Mouse (Mus musculus): ENCODE measurements around the gene Fut4. TPM values are rescaled to one million over a fixed set of nuclear protein-coding genes. Genes with fewer than 3 reads are reported as not detected.

Gene Fut4
- polyA plus RNA-seq, 1 experiment, result 0.97 TPM

- H3K4me3 ChIP-seq (ENCODE audit: insufficient read depth, low read depth, low read length), result peak overlapping the region; percentile 58
- no peak for TF ChIP-seq CTCF (conservative IDR thresholded peaks at IDR 0.05; ENCODE audit: insufficient read depth, insufficient read length, low read depth, low read length)
- TF ChIP-seq POLR2A (IDR thresholded peaks at IDR 0.05; ENCODE audit: low read depth, low read length), result no peak
- no peaks in the 10 kb centered on the region for H3K4me1 ChIP-seq (ENCODE audit: control insufficient read depth, insufficient read depth, low read length)
- 2% methylated on average over 49 of the region's 50 CpGs for WGBS
- DNase-seq, result no peak
- no peaks in the 10 kb centered on the region for H3K36me3 ChIP-seq (ENCODE audit: control insufficient read depth, insufficient read depth, low read length)
- H3K27ac ChIP-seq (ENCODE audit: insufficient read depth, low read depth, low read length), result no peak overlapping the region
- H3K27me3 ChIP-seq (replicated peaks; ENCODE audit: control insufficient read depth, insufficient read depth, low read length), result no peaks in the 10 kb centered on the region
Measured at GRCm38 (mm10) chr9:14751503-14752000, 641 bp downstream of the Fut4 start.

GRCm38 (mm10) chr9:14750901-14751502, 1.2 kb downstream of the Fut4 start:
- no peaks in the 10 kb centered on the region for H3K27me3 ChIP-seq (replicated peaks; ENCODE audit: control insufficient read depth, insufficient read depth, low read length)
- no peak for DNase-seq
- peak overlapping the region; percentile 58 for H3K4me3 ChIP-seq (ENCODE audit: insufficient read depth, low read depth, low read length)
- no peaks in the 10 kb centered on the region for H3K36me3 ChIP-seq (ENCODE audit: control insufficient read depth, insufficient read depth, low read length)
- no peak for TF ChIP-seq POLR2A (IDR thresholded peaks at IDR 0.05; ENCODE audit: low read depth, low read length)
- no peak for TF ChIP-seq CTCF (conservative IDR thresholded peaks at IDR 0.05; ENCODE audit: insufficient read depth, insufficient read length, low read depth, low read length)
- H3K4me1 ChIP-seq (ENCODE audit: control insufficient read depth, insufficient read depth, low read length), result peaks cover 2% of the 10 kb centered on the region; the same call in 1 of the 2 replicates
- no peak overlapping the region for H3K27ac ChIP-seq (ENCODE audit: insufficient read depth, low read depth, low read length)
- WGBS, result 70% methylated on average over 42 of the region's 42 CpGs

- Histone ChIP-seq H3K27ac (ENCODE audit: insufficient read depth, low read depth, low read length) (no peak within 1 kb of the TSS), H3K4me1 (ENCODE audit: control insufficient read depth, insufficient read depth, low read length) (no peaks in the 10 kb centered on the region), H3K36me3 (ENCODE audit: control insufficient read depth, insufficient read depth, low read length) (no peaks in the 10 kb centered on the region), H3K27me3 (replicated peaks; ENCODE audit: control insufficient read depth, insufficient read depth, low read length) (no peaks in the 10 kb centered on the region), H3K4me3 (ENCODE audit: insufficient read depth, low read depth, low read length) (no peak within 1 kb of the TSS)
- WGBS, result 88% methylated on average over 19 of the region's 19 CpGs
- DNase-seq, result no peak
- TF ChIP-seq POLR2A (IDR thresholded peaks at IDR 0.05; ENCODE audit: low read depth, low read length), result no peak
- TF ChIP-seq CTCF (conservative IDR thresholded peaks at IDR 0.05; ENCODE audit: insufficient read depth, insufficient read length, low read depth, low read length), result no peak
Measured at GRCm38 (mm10) chr9:14740151-14740924, 11.9 kb downstream of the Fut4 start, which contains the start of gene Piwil4. TSS of gene Piwil4 (minus strand) at chr9:14740733.

- H3K4me1 ChIP-seq (ENCODE audit: control insufficient read depth, insufficient read depth, low read length), result no peaks in the 10 kb centered on the region
- H3K4me3 ChIP-seq (ENCODE audit: insufficient read depth, low read depth, low read length), result no peak overlapping the region
- no peaks in the 10 kb centered on the region for H3K27me3 ChIP-seq (replicated peaks; ENCODE audit: control insufficient read depth, insufficient read depth, low read length)
- no peak for TF ChIP-seq POLR2A (IDR thresholded peaks at IDR 0.05; ENCODE audit: low read depth, low read length)
- TF ChIP-seq CTCF (conservative IDR thresholded peaks at IDR 0.05; ENCODE audit: insufficient read depth, insufficient read length, low read depth, low read length), result no peak
- no peak for DNase-seq
- 78% methylated on average over 4 of the region's 4 CpGs for WGBS
- no peaks in the 10 kb centered on the region for H3K36me3 ChIP-seq (ENCODE audit: control insufficient read depth, insufficient read depth, low read length)
- H3K27ac ChIP-seq (ENCODE audit: insufficient read depth, low read depth, low read length), result no peak overlapping the region
Measured at GRCm38 (mm10) chr9:14739498-14740150, 12.6 kb downstream of the Fut4 start.

- no peaks in the 10 kb centered on the region for H3K4me1 ChIP-seq (ENCODE audit: control insufficient read depth, insufficient read depth, low read length)
- TF ChIP-seq CTCF (conservative IDR thresholded peaks at IDR 0.05; ENCODE audit: insufficient read depth, insufficient read length, low read depth, low read length) (no peak), POLR2A (IDR thresholded peaks at IDR 0.05; ENCODE audit: low read depth, low read length) (no peak)
- no peaks in the 10 kb centered on the region for H3K27me3 ChIP-seq (replicated peaks; ENCODE audit: control insufficient read depth, insufficient read depth, low read length)
- H3K36me3 ChIP-seq (ENCODE audit: control insufficient read depth, insufficient read depth, low read length), result no peaks in the 10 kb centered on the region
- H3K27ac ChIP-seq (ENCODE audit: insufficient read depth, low read depth, low read length), result peak overlapping the region; percentile 39; the same call in 1 of the 2 replicates
- WGBS, result 38% methylated on average over 9 of the region's 9 CpGs
- peak; percentile 54 for DNase-seq
- no peak overlapping the region for H3K4me3 ChIP-seq (ENCODE audit: insufficient read depth, low read depth, low read length)
Measured at GRCm38 (mm10) chr9:14730941-14731541, 21.2 kb downstream of the Fut4 start.

- 93% methylated on average over 4 of the region's 4 CpGs for WGBS
- TF ChIP-seq CTCF (conservative IDR thresholded peaks at IDR 0.05; ENCODE audit: insufficient read depth, insufficient read length, low read depth, low read length), result no peak
- TF ChIP-seq POLR2A (IDR thresholded peaks at IDR 0.05; ENCODE audit: low read depth, low read length), result no peak
Measured at GRCm38 (mm10) chr9:14728365-14728764, 23.8 kb downstream of the Fut4 start.

More at GRCm38 (mm10) chr9:14728365-14728764, 23.8 kb downstream of the Fut4 start:
- no peak overlapping the region for H3K27ac ChIP-seq (ENCODE audit: insufficient read depth, low read depth, low read length)
- no peak overlapping the region for H3K4me3 ChIP-seq (ENCODE audit: insufficient read depth, low read depth, low read length)
- no peaks in the 10 kb centered on the region for H3K36me3 ChIP-seq (ENCODE audit: control insufficient read depth, insufficient read depth, low read length)
- no peaks in the 10 kb centered on the region for H3K4me1 ChIP-seq (ENCODE audit: control insufficient read depth, insufficient read depth, low read length)
- H3K27me3 ChIP-seq (replicated peaks; ENCODE audit: control insufficient read depth, insufficient read depth, low read length), result no peaks in the 10 kb centered on the region
- DNase-seq, result no peak

Data from kidney, adult 2 months (tissue).